Mouse (Mus musculus): ENCODE data around the gene T2. TPM values are rescaled to one million over a fixed set of nuclear protein-coding genes. Genes with fewer than 3 reads are reported as not detected.

Gene T2
- polyA plus RNA-seq, 1 experiment from 2014 or later = 2.3 TPM

DNA sequence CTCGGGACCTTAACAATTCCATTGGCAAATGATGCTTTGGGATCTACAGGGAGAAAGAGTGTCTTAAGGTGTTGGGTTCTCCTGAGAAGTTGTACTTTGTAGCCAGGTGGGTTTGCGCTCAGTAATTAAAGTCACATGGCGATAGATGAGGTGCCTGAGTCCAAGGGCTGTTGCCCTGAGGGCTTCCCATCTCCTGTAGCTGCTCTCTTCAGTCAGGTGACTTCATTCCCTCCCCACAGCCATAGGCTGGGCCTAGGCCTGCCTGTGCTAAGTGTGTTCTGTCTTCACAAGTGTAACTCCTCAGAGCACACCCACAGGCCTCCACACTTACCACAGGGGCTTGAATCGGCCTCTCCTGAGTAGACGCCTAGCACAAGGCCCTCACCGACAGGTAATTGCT is 1.7 kb downstream of the T2 start:
- WGBS = 84% methylated on average over 6 of the region's 6 CpGs
- no peaks in the 10 kb centered on the region for H3K27me3 ChIP-seq (ENCODE audit: control insufficient read depth, insufficient read depth, low read length)
- no peaks in the 10 kb centered on the region for H3K4me1 ChIP-seq (ENCODE audit: control insufficient read depth, insufficient read depth, low read length)
- no peak for ATAC-seq (replicated peaks; ENCODE audit: extremely low read depth, insufficient read depth, low FRiP score)
- no peaks in the 10 kb centered on the region for H3K9me3 ChIP-seq (replicated peaks; ENCODE audit: control insufficient read depth, low read length)
- no peak overlapping the region for H3K4me3 ChIP-seq (ENCODE audit: low read length)
- H3K9ac ChIP-seq (ENCODE audit: low read length) = no peak overlapping the region
- H3K36me3 ChIP-seq (ENCODE audit: control insufficient read depth, insufficient read depth) = no peaks in the 10 kb centered on the region
- H3K4me2 ChIP-seq (ENCODE audit: low read depth, low read length) = no peak overlapping the region
- no peak overlapping the region for H3K27ac ChIP-seq (ENCODE audit: low read length)

DNA sequence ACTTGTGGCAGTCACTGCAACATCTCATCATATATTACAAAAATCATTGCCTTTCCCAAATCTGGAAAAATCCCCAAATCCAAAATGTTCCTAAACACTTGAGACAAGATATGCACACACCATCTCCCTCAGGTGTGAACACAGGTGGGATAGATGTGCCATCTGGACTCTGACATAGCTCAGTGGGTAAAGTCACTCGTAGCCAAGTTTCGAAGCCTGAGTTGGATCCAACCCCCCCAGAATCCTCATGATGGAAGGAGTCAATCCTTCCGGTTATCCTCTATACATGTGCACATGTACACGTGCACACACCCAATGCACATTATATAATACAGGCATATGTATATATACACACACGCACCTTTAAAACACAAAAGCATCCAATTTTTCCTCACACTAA is 5.1 kb downstream of the T2 start:
- no peaks in the 10 kb centered on the region for H3K4me1 ChIP-seq (ENCODE audit: control insufficient read depth, insufficient read depth, low read length)
- H3K4me2 ChIP-seq (ENCODE audit: low read depth, low read length) = no peak overlapping the region
- no peak overlapping the region for H3K9ac ChIP-seq (ENCODE audit: low read length)
- H3K9me3 ChIP-seq (replicated peaks; ENCODE audit: control insufficient read depth, low read length) = no peaks in the 10 kb centered on the region
- H3K36me3 ChIP-seq (ENCODE audit: control insufficient read depth, insufficient read depth) = no peaks in the 10 kb centered on the region
- no peak overlapping the region for H3K27ac ChIP-seq (ENCODE audit: low read length)
- peaks cover 11% of the 10 kb centered on the region; the same call in 1 of the 2 replicates for H3K27me3 ChIP-seq (ENCODE audit: control insufficient read depth, insufficient read depth, low read length)
- no peak overlapping the region for H3K4me3 ChIP-seq (ENCODE audit: low read length)
- WGBS = 88% methylated on average over 5 of the region's 5 CpGs
- ATAC-seq (replicated peaks; ENCODE audit: extremely low read depth, insufficient read depth, low FRiP score) = no peak

DNA sequence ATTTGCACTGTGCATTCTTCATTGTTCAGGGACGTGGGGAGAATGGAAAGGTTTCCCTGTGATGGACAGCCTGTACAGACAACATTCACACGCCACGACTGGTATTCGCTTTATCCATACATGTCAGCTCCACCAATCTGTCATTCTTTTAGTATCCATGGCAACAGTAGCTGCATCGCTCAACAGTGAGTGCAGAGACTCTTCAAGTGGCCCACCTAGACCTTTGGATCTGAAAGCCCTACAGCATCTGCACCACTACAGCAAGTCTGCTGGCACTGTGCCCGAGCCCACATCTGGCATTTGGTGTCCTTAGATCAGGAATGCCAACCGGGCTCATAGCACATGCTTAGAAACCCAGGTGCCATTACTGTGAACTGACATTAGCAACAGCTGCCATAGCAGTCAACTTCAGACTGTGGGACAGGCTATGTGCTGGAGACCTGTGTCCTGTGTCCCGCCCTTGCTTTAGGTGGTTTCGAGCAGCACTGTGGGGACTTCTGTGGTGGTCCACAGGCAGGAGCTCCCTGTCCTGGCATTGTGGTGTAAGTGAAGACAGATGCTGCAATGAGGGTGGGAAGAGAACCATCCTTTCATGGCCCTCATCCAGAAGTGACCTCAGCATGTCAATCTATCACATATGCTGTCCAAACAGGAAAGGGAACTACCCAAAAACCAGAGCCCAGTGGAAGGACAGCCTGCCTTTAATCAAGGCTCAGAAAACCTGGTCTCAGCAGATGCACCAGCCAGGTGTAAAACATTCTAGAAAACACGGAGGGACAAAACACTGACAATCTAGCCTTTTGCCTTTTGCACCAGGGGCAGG is 5.7 kb downstream of the T2 start:
- H3K9me3 ChIP-seq (replicated peaks; ENCODE audit: control insufficient read depth, low read length) = no peaks in the 10 kb centered on the region
- no peaks in the 10 kb centered on the region for H3K36me3 ChIP-seq (ENCODE audit: control insufficient read depth, insufficient read depth)
- H3K4me1 ChIP-seq (ENCODE audit: control insufficient read depth, insufficient read depth, low read length) = no peaks in the 10 kb centered on the region
- no peak overlapping the region for H3K27ac ChIP-seq (ENCODE audit: low read length)
- no peak overlapping the region for H3K4me2 ChIP-seq (ENCODE audit: low read depth, low read length)
- H3K9ac ChIP-seq (ENCODE audit: low read length) = no peak overlapping the region
- ATAC-seq (replicated peaks; ENCODE audit: extremely low read depth, insufficient read depth, low FRiP score) = no peak
- WGBS = 69% methylated on average over 10 of the region's 10 CpGs
- no peak overlapping the region for H3K4me3 ChIP-seq (ENCODE audit: low read length)
- H3K27me3 ChIP-seq (ENCODE audit: control insufficient read depth, insufficient read depth, low read length) = peaks cover 11% of the 10 kb centered on the region; the same call in 1 of the 2 replicates

DNA sequence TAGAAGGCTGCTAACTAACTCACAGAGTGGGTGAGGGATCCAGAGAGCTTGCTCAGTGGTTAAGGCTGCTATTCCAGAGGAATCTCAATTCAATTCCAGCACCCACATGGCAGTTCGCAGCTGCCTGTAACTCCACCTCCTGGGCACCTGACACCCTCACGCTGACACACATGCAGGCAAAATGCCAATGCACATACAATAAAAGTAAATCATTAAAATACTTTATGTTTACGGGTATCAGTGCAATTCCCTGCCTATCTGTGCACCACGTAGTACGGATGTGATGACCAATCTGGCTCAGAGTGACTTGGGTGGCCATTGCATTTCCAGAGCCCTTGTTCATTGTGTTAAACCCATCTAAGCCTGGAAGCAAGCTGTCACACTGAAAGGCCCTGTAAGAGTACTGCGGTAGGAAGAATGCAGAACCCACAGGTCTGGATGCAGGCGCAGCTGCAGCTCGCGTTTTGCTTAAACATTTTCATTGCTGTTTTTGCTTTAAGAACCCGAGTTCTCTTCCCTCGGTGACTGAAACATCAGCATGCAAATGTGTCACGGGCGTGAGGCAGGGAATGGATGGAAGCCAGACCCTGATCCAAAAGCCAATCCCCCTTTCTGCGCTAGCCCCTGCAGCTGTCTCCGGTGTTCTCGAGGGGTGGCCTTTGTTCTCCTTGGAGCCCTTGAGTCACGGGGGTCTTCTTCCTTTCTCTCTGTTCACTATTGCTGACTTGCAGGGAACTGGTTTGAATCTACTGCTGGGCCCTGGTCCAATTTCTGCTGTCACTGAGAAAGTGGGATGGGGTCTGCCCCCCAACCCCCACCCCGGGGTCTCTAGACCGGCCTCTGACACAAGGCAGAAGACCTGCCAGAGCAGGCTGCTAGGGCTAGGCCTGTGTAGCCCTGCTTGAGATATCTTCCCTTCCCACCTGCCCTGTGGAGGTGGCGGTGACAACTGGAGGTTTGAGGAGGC is 12.0 kb downstream of the T2 start:
- 32% methylated on average over 20 of the region's 20 CpGs for WGBS
- H3K4me2 ChIP-seq (ENCODE audit: low read depth, low read length) = peak overlapping the region; percentile 34; the same call in 1 of the 2 replicates
- no peak overlapping the region for H3K4me3 ChIP-seq (ENCODE audit: low read length)
- H3K36me3 ChIP-seq (ENCODE audit: control insufficient read depth, insufficient read depth) = no peaks in the 10 kb centered on the region
- no peak for ATAC-seq (replicated peaks; ENCODE audit: extremely low read depth, insufficient read depth, low FRiP score)
- peaks cover 15% of the 10 kb centered on the region for H3K27me3 ChIP-seq (ENCODE audit: control insufficient read depth, insufficient read depth, low read length)
- peak overlapping the region; percentile 16 for H3K9ac ChIP-seq (ENCODE audit: low read length)
- no peaks in the 10 kb centered on the region for H3K9me3 ChIP-seq (replicated peaks; ENCODE audit: control insufficient read depth, low read length)
- H3K27ac ChIP-seq (ENCODE audit: low read length) = no peak overlapping the region; the same call in 1 of the 2 replicates
- peaks cover 16% of the 10 kb centered on the region for H3K4me1 ChIP-seq (ENCODE audit: control insufficient read depth, insufficient read depth, low read length)

DNA sequence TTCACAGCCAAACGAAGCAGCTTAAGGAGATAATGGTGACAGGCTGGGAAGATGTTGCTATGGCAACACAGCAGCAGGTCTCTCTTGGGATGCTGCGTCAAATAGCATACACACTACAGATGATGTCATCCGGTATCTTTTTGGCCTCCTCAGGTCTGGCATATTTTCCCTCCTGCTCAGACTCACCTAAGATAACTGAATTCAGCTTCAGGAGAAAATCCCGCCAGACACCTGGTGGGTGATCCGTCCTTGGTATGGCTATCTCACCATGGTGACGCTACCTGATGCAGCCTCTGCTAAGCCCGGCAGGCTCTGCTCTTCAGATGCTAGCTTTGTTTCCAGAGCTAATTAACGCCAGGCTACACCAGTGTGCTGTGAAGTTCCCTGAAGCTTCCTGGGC is 12.8 kb downstream of the T2 start:
- no peak overlapping the region for H3K9ac ChIP-seq (ENCODE audit: low read length)
- no peaks in the 10 kb centered on the region for H3K36me3 ChIP-seq (ENCODE audit: control insufficient read depth, insufficient read depth)
- H3K4me2 ChIP-seq (ENCODE audit: low read depth, low read length) = no peak overlapping the region
- ATAC-seq (replicated peaks; ENCODE audit: extremely low read depth, insufficient read depth, low FRiP score) = no peak
- H3K27ac ChIP-seq (ENCODE audit: low read length) = no peak overlapping the region
- H3K4me1 ChIP-seq (ENCODE audit: control insufficient read depth, insufficient read depth, low read length) = peaks cover 16% of the 10 kb centered on the region
- no peak overlapping the region for H3K4me3 ChIP-seq (ENCODE audit: low read length)
- 27% methylated on average over 8 of the region's 8 CpGs for WGBS
- no peaks in the 10 kb centered on the region for H3K9me3 ChIP-seq (replicated peaks; ENCODE audit: control insufficient read depth, low read length)
- H3K27me3 ChIP-seq (ENCODE audit: control insufficient read depth, insufficient read depth, low read length) = peaks cover 9% of the 10 kb centered on the region

DNA sequence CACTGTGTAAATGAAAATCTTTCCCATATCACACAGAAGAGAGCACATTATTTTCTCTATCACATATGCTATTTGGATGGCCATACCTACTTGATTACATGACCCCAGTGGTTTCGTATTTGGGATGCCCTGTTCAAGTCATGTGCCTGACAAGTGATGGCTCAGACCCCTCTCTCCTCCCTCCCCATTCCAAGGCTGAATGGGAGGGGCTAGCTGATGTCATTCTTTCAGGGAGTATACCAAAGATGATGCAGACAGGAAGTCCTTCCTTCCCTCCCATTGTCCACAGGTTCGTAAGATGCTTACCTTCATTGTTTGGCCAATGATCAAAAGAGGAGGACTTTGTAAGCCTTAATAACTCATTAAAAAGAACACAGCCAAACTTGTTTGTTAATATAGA is 13.4 kb downstream of the T2 start:
- Histone ChIP-seq H3K4me1 (ENCODE audit: control insufficient read depth, insufficient read depth, low read length) (peaks cover 16% of the 10 kb centered on the region), H3K9me3 (replicated peaks; ENCODE audit: control insufficient read depth, low read length) (no peaks in the 10 kb centered on the region), H3K4me2 (ENCODE audit: low read depth, low read length) (no peak overlapping the region), H3K27ac (ENCODE audit: low read length) (no peak overlapping the region), H3K27me3 (ENCODE audit: control insufficient read depth, insufficient read depth, low read length) (peaks cover 9% of the 10 kb centered on the region), H3K4me3 (ENCODE audit: low read length) (no peak overlapping the region), H3K36me3 (ENCODE audit: control insufficient read depth, insufficient read depth) (no peaks in the 10 kb centered on the region), H3K9ac (ENCODE audit: low read length) (no peak overlapping the region)
- 62% methylated on average over 2 of the region's 2 CpGs for WGBS
- no peak for ATAC-seq (replicated peaks; ENCODE audit: extremely low read depth, insufficient read depth, low FRiP score)

DNA sequence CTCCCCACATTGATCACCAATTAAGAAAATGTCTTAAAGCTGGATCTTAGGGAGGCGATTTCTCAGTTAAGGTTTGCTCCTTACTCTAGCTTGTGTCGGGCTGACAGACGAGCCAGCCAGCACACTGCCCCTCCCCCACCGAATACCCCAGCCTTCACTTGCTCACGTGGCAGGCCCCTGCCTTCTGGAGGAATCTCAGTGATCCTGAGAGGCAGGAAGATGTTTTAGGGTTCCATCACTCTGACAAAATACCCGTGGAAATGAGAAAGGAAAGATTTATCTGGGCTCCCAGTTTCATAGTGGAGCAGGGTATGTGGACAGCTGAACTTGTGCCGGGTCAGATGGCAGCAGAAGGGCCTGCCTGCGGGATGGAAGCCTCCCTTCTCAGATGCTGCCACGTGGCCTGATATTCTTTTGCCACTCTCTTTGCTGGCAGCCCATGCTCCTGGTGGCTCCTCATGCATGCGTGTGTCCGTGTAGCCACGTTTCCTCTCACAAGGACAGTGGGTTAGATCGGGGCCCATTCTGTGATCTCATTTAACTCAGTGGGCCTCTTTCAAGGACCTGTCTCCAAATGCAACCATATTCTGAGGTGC is 14.9 kb downstream of the T2 start:
- ATAC-seq (replicated peaks; ENCODE audit: extremely low read depth, insufficient read depth, low FRiP score) = no peak
- H3K27me3 ChIP-seq (ENCODE audit: control insufficient read depth, insufficient read depth, low read length) = peaks cover 4% of the 10 kb centered on the region
- H3K4me1 ChIP-seq (ENCODE audit: control insufficient read depth, insufficient read depth, low read length) = peaks cover 16% of the 10 kb centered on the region
- no peaks in the 10 kb centered on the region for H3K9me3 ChIP-seq (replicated peaks; ENCODE audit: control insufficient read depth, low read length)
- H3K27ac ChIP-seq (ENCODE audit: low read length) = no peak overlapping the region
- no peak overlapping the region for H3K9ac ChIP-seq (ENCODE audit: low read length)
- no peak overlapping the region for H3K4me2 ChIP-seq (ENCODE audit: low read depth, low read length)
- no peaks in the 10 kb centered on the region for H3K36me3 ChIP-seq (ENCODE audit: control insufficient read depth, insufficient read depth)
- WGBS = 38% methylated on average over 13 of the region's 13 CpGs
- no peak overlapping the region for H3K4me3 ChIP-seq (ENCODE audit: low read length)

DNA sequence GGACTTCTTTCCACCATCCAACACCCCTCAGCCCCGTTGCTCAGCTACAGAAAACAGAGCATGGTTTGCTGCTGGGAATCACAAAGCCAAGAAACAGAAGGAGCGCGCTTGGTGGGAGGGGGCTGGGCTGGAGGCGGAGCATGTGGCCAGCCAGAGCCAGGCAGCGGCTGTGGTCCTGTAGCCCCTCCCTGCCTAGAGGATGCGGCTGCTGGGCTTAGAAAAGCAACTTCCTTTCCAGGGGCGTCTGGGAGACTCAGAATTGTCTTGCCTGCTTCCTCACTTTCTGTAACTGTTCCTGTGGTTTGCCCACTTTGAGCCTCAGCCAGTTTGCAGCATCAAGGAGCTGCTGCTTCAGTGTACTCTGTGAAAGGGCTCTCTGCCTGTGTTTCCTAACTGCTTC is 16.0 kb downstream of the T2 start:
- peak; percentile 77 for ATAC-seq (replicated peaks; ENCODE audit: extremely low read depth, insufficient read depth, low FRiP score)
- peaks cover 4% of the 10 kb centered on the region for H3K27me3 ChIP-seq (ENCODE audit: control insufficient read depth, insufficient read depth, low read length)
- H3K9me3 ChIP-seq (replicated peaks; ENCODE audit: control insufficient read depth, low read length) = no peaks in the 10 kb centered on the region
- H3K36me3 ChIP-seq (ENCODE audit: control insufficient read depth, insufficient read depth) = no peaks in the 10 kb centered on the region
- H3K4me3 ChIP-seq (ENCODE audit: low read length) = peak overlapping the region; percentile 36
- H3K4me2 ChIP-seq (ENCODE audit: low read depth, low read length) = peak overlapping the region; percentile 64
- 0% methylated on average over 7 of the region's 7 CpGs for whole genome bisulfite sequencing
- H3K27ac ChIP-seq (ENCODE audit: low read length) = peak overlapping the region; percentile 60
- peaks cover 16% of the 10 kb centered on the region for H3K4me1 ChIP-seq (ENCODE audit: control insufficient read depth, insufficient read depth, low read length)
- peak overlapping the region; percentile 46 for H3K9ac ChIP-seq (ENCODE audit: low read length)
